Mouse (Mus musculus): ENCODE results near the gene Pira2.
"Not testable (repeated sequence)": the region's sequence is repeated elsewhere in the genome, so short reads cannot be mapped to it uniquely, and the experiment has no call there.

Gene Pira2

GRCm38 (mm10) chr7:3844951-3845350 lies at the start of gene Pira2:
TSS of gene Pira2 (minus strand) at chr7:3845051.
- DNase-seq (ENCODE audit: low spot score in 2 of 2): not testable (repeated sequence)

- not testable (repeated sequence) for DNase-seq (ENCODE audit: low spot score in 2 of 2)
Observed at GRCm38 (mm10) chr7:3875032-3875431, 30.2 kb upstream of the Pira2 start.

- not testable (repeated sequence) for DNase-seq (ENCODE audit: low spot score in 2 of 2)
Observed at GRCm38 (mm10) chr7:3837854-3838253, 7.0 kb downstream of the Pira2 start.

- not testable (repeated sequence) for DNase-seq (ENCODE audit: low spot score in 2 of 2)
Observed at GRCm38 (mm10) chr7:3830633-3831032, 14.2 kb downstream of the Pira2 start.

DNA sequence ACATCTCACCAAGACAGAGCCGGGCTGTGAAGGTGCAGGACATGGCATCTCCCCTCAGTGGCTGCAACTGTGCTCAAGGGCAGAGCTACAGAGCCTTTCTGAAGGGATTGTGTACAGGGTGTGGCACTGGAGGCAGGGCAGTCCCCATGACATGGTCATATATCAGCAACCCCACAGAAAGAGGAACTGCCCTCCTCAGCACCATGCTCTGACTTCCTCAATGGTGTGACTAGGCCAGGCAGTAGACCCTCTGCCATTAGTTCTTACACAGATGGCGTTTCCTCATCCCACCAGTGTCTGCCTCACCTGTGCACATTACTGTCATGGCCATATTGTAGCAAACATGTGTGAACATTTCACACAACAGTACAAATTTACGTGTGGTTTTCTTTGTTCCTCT lies 19.3 kb downstream of the Pira2 start, which contains the start of gene Gm15448:
Gene Gm15448 (minus strand): TSS at position 89 of the 400 bp plus-strand sequence.
- DNase-seq (ENCODE audit: low spot score in 2 of 2): not testable (repeated sequence)

- DNase-seq (ENCODE audit: low spot score in 2 of 2): not testable (repeated sequence)
Observed at GRCm38 (mm10) chr7:3811912-3812311, 32.9 kb downstream of the Pira2 start.

GRCm38 (mm10) chr7:3802935-3803334 lies 41.9 kb downstream of the Pira2 start:
- not testable (repeated sequence) for DNase-seq (ENCODE audit: low spot score in 2 of 2)

DNA sequence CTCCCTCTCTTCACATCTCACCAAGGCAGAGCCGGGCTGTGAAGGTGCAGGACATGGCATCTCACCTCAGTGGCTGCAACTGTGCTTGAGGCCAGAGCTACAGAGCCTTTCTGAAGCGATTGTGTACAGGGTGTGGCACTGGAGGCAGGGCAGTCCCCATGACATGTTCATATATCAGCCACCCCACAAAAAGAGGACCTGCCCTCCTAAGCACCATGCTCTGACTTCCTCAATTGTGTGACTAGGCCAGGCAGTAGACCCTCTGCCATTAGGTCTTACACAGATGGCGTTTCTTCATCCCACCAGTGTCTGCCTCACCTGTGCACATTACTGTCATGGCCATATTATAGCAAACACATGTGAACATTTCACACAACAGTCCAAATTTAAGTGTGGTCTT lies 44.9 kb downstream of the Pira2 start:
- DNase-seq (ENCODE audit: low spot score in 2 of 2): not testable (repeated sequence)

DNA sequence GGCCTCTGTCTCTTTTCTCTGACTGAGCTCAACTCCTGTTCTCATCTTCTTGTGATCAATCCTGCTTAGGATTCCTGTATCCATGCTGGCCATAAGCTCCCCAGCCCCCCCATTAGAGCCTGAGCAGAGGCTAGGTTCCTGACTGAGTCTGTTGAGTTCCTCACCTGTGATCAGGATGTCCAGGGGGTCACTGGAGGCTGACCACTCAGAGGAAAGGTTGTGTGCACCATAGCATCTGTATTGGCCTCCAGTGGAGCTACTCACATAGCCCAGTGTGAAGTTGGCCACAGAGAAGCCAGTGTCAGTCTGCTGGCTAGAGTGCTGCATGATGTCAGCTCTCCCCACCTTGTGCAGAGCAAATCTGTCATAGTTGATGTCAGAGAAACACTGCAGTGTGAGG lies 48.6 kb downstream of the Pira2 start:
- not testable (repeated sequence) for DNase-seq (ENCODE audit: low spot score in 2 of 2)
